Mouse (Mus musculus): ENCODE results near the gene Klf16. TPM values are rescaled to one million over a fixed set of nuclear protein-coding genes. Genes with fewer than 3 reads are reported as not detected.
A peak's percentile ranks its signal among the peaks of the same experiment; 100 is the strongest.

Gene Klf16
- polyA plus RNA-seq, 1 experiment: 33.2 TPM

DNA sequence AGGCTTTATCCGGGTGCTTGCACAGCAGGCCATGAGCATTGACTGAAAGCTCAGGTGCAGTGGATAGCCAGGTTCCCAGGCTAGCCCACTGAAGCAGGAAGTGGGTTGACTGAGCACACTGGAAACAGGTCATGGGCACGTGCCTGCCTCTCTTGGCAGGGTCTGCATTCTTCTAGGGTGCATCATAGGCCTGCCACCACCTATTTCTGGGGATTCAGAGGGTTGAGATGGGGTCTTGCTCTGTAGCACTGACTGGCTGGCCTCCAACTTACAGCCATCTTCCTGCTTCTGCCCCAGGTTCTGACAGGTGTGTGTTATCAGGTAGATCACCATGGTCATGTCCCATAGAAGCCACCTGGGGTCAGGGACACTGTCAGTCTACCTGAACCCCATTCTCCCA, 27.9 kb upstream of the Klf16 start:
- Histone ChIP-seq H3K4me1 (ENCODE audit: control insufficient read depth, insufficient read depth, insufficient read length, low read length) (peaks cover 39% of the 10 kb centered on the region), H3K4me3 (ENCODE audit: low read depth, low read length) (no peak overlapping the region), H3K27me3 (ENCODE audit: control insufficient read depth, insufficient read depth, low read length) (no peaks in the 10 kb centered on the region), H3K36me3 (ENCODE audit: control insufficient read depth, insufficient read depth, low read length) (peaks cover 20% of the 10 kb centered on the region), H3K27ac (ENCODE audit: insufficient read depth, low read depth, low read length) (no peak overlapping the region)
- no peak for TF ChIP-seq CTCF (IDR thresholded peaks at IDR 0.05; ENCODE audit: extremely low read depth, insufficient read length, insufficient replicate concordance, low read depth, low read length)
- TF ChIP-seq POLR2A (IDR thresholded peaks at IDR 0.05; ENCODE audit: low read depth, low read length): no peak
- 52% methylated on average over 2 of the region's 2 CpGs for WGBS

DNA sequence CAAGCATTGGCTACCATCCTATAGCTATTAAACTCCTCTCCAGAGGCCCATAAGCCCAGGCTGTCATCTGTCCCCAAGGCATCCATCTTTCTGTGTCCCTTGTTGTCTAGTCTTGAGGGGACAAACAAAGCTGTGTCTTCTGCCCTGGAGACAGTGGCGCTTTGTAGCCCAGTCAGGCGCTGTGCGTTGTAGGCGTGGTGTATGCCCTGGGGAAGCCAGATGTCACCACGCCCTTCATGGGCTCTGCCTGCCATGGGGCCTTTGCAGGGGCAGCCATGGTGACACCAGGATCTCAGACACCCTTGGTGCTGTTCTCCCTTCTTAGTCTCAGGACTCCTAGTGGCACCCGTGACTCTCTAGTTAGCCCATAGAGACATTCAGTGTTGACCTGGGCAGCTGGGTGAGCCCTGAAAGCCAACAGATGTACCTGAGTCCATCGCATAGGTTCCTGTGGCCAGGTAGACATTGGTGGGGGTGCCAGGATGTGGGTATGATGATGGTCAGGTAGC, 26.9 kb upstream of the Klf16 start:
- H3K36me3 ChIP-seq (ENCODE audit: control insufficient read depth, insufficient read depth, low read length): peaks cover 13% of the 10 kb centered on the region
- TF ChIP-seq CTCF (IDR thresholded peaks at IDR 0.05; ENCODE audit: extremely low read depth, insufficient read length, insufficient replicate concordance, low read depth, low read length) (no peak), POLR2A (IDR thresholded peaks at IDR 0.05; ENCODE audit: low read depth, low read length) (no peak)
- 33% methylated on average over 7 of the region's 7 CpGs for WGBS
- H3K27me3 ChIP-seq (ENCODE audit: control insufficient read depth, insufficient read depth, low read length): no peaks in the 10 kb centered on the region
- H3K4me1 ChIP-seq (ENCODE audit: control insufficient read depth, insufficient read depth, insufficient read length, low read length): peaks cover 39% of the 10 kb centered on the region
- peak overlapping the region; percentile 97 for H3K27ac ChIP-seq (ENCODE audit: insufficient read depth, low read depth, low read length)
- peak overlapping the region; percentile 82 for H3K4me3 ChIP-seq (ENCODE audit: low read depth, low read length)

DNA sequence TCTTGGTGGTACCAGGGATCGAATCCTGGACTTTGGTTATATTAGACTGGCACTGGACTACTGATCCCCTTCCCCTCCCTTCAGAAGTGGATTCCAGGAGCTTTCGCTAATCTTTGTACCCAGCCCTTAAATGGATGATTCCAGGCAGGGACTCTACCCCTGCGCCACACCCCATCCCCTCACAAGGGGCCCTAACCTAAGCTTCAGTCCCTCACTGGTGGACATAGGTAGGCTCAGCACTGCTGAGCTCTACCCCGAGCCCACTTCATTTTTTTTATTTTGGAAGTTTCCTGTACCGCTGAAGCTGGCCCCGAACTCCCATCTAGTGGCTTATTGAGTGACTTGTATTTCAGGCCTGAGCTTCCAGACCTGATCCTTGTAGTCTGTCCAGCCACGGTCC, 26.2 kb upstream of the Klf16 start:
- H3K27me3 ChIP-seq (ENCODE audit: control insufficient read depth, insufficient read depth, low read length): no peaks in the 10 kb centered on the region
- 11% methylated on average over 7 of the region's 7 CpGs for WGBS

GRCm38 (mm10) chr10:80602698-80603325, 25.7 kb upstream of the Klf16 start, which contains the start of the genes Scamp4 and Adat3:
Gene Scamp4, plus strand, starts transcription at chr10:80602872.
Gene Adat3, plus strand, starts transcription at chr10:80602880.
- Histone ChIP-seq H3K4me3 (ENCODE audit: low read depth, low read length) (peak within 1 kb of the TSS; percentile 82), H3K27ac (ENCODE audit: insufficient read depth, low read depth, low read length) (peak within 1 kb of the TSS; percentile 97), H3K27me3 (ENCODE audit: control insufficient read depth, insufficient read depth, low read length) (no peaks in the 10 kb centered on the region), H3K4me1 (ENCODE audit: control insufficient read depth, insufficient read depth, insufficient read length, low read length) (peaks cover 37% of the 10 kb centered on the region), H3K36me3 (ENCODE audit: control insufficient read depth, insufficient read depth, low read length) (peaks cover 10% of the 10 kb centered on the region)
- TF ChIP-seq POLR2A (IDR thresholded peaks at IDR 0.05; ENCODE audit: low read depth, low read length) (peak; percentile 51; the same call in 1 of the 2 replicates), CTCF (IDR thresholded peaks at IDR 0.05; ENCODE audit: extremely low read depth, insufficient read length, insufficient replicate concordance, low read depth, low read length) (no peak)
- under 1% methylated on average over 54 of the region's 54 CpGs for WGBS

More for the DNA sequence above, 26.2 kb upstream of the Klf16 start:
- peaks cover 13% of the 10 kb centered on the region for H3K36me3 ChIP-seq (ENCODE audit: control insufficient read depth, insufficient read depth, low read length)
- no peak for TF ChIP-seq POLR2A (IDR thresholded peaks at IDR 0.05; ENCODE audit: low read depth, low read length)
- TF ChIP-seq CTCF (IDR thresholded peaks at IDR 0.05; ENCODE audit: extremely low read depth, insufficient read length, insufficient replicate concordance, low read depth, low read length): no peak
- H3K4me1 ChIP-seq (ENCODE audit: control insufficient read depth, insufficient read depth, insufficient read length, low read length): peaks cover 39% of the 10 kb centered on the region
- peak overlapping the region; percentile 97 for H3K27ac ChIP-seq (ENCODE audit: insufficient read depth, low read depth, low read length)
- H3K4me3 ChIP-seq (ENCODE audit: low read depth, low read length): peak overlapping the region; percentile 82

GRCm38 (mm10) chr10:80596318-80596717, 19.2 kb upstream of the Klf16 start:
- TF ChIP-seq CTCF (IDR thresholded peaks at IDR 0.05; ENCODE audit: extremely low read depth, insufficient read length, insufficient replicate concordance, low read depth, low read length) (no peak), POLR2A (IDR thresholded peaks at IDR 0.05; ENCODE audit: low read depth, low read length) (no peak)
- H3K4me3 ChIP-seq (ENCODE audit: low read depth, low read length): no peak overlapping the region
- no peaks in the 10 kb centered on the region for H3K36me3 ChIP-seq (ENCODE audit: control insufficient read depth, insufficient read depth, low read length)
- H3K27me3 ChIP-seq (ENCODE audit: control insufficient read depth, insufficient read depth, low read length): no peaks in the 10 kb centered on the region
- no peak overlapping the region for H3K27ac ChIP-seq (ENCODE audit: insufficient read depth, low read depth, low read length)
- H3K4me1 ChIP-seq (ENCODE audit: control insufficient read depth, insufficient read depth, insufficient read length, low read length): peaks cover 3% of the 10 kb centered on the region; the same call in 1 of the 2 replicates
- WGBS: 64% methylated on average over 4 of the region's 4 CpGs

DNA sequence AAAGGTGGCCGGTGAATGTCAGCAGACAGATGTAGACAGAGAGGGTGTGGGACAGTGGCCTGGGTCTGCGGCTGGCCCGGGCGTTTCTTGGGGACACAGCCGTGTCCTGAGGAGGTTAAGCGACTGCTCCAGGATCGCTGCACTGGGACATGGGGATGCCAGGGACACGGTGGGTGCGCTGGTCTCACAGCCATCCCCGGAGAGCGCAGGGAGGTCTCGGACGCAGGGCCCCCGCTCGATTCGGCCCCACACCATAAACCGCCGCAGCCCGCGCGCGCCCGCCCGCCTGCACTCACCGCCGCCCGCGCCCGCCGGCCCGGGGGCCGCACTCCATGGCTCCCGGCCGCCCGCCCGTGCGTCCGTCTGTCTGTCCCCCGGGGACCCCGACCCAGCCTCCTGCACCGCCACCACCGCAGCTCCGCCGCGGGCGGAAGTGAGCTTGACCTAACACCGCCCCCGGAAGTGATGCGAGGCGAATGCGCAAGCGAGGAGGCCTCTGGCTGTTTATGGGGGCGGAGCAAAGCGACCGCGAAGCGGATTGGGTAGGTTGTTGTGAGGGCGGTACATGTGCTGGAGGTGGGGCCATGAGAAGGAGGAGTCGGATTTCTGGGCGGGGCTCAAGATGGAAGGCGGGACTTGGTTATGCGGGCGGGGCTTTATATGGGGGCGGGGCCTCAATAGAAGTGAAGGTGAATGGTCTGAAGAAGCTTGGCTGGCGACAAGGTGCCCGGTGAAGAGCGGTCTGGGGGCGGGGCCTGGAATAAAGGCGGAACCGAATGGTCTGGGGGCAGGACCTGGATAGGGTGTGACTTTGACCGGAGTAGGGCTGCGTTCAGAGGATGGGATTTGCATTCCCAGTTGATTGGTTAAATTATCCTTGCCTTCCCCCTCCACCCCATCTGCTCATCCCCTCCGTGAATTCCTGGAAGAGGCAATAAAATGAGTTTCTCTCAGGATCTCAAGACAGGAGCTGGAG, 13.0 kb upstream of the Klf16 start, which contains the start of gene Abhd17a:
Gene Abhd17a, minus strand, starts transcription at position 463 of the 976 bp plus-strand sequence.
- Histone ChIP-seq H3K36me3 (ENCODE audit: control insufficient read depth, insufficient read depth, low read length) (peaks cover 14% of the 10 kb centered on the region; the same call in 1 of the 2 replicates), H3K27me3 (ENCODE audit: control insufficient read depth, insufficient read depth, low read length) (no peaks in the 10 kb centered on the region), H3K4me3 (ENCODE audit: low read depth, low read length) (peak within 1 kb of the TSS; percentile 98), H3K4me1 (ENCODE audit: control insufficient read depth, insufficient read depth, insufficient read length, low read length) (peaks cover 30% of the 10 kb centered on the region), H3K27ac (ENCODE audit: insufficient read depth, low read depth, low read length) (peak within 1 kb of the TSS; percentile 66)
- under 1% methylated on average over 70 of the region's 73 CpGs for WGBS
- TF ChIP-seq CTCF (IDR thresholded peaks at IDR 0.05; ENCODE audit: extremely low read depth, insufficient read length, insufficient replicate concordance, low read depth, low read length): no peak
- TF ChIP-seq POLR2A (IDR thresholded peaks at IDR 0.05; ENCODE audit: low read depth, low read length): peak; percentile 82

All from small intestine, adult 2 months (tissue).